Mouse (Mus musculus) myocyte (in vitro differentiated cells): ENCODE data around the gene B430306N03Rik.

Source experiments
- MYOG ChIP-seq, 3 experiments: IDR thresholded peaks; one replicate each; pipeline ENCODE4 v1.6.1; 2011; ENCODE audit warnings: control low read depth in 2 of 3, low read depth in 2 of 3, mild to moderate bottlenecking in 2 of 3; ENCODE audit not compliant: insufficient read length in 2 of 3, control insufficient read depth in 1 of 3, insufficient read depth in 1 of 3
- POLR2A ChIP-seq: IDR thresholded peaks from one replicate; pipeline ENCODE4 v1.6.1; 2011; ENCODE audit warnings: low read depth, mild to moderate bottlenecking, control low read depth, moderate library complexity; ENCODE audit not compliant: insufficient read length
- POLR2AphosphoS2 ChIP-seq: IDR thresholded peaks from one replicate; pipeline ENCODE4 v1.6.1; 2011; ENCODE audit warnings: low read depth, control low read depth; ENCODE audit not compliant: insufficient read length

DNA sequence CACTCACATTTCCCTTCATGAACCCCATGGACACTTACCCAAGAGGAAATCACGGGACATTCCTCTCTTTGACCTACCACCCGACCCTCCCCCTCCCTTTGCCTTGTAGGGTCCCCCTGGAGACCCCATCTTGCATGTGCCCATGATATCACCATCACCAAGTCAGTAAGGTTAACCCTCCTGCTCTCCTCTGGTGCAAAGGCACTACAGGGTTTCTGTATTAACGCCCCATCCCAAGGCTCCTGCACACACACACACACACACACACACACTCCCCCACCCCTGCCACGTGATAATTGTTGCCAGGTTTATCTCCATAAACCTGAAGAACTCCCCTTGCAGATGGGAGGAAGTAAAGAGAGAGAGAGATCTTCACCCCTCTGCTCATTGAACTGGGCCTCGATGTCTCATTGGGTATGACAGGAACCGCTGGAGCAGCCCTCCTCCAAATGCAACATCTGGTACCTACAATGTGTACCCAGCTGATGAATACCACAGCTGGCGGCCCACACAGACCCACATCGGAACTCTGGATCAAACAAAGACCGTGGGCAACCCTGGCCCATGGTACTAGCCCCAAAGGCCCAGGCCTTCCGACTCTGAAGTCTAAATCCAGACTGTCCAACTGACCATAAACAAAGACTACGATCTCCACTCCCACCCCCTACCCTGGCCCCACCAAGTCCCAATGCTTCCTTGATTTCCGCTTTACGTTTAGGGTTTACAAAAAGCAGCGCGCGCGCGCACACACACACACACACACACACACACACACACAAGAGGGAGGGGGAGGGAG is 34.8 kb upstream of the B430306N03Rik start:
- TF ChIP-seq POLR2A (no peak), MYOG (IDR thresholded peaks at IDR 0.05; ENCODE audit: control insufficient read depth in 1 of 3, insufficient read depth in 1 of 3, insufficient read length in 2 of 3, low read depth in 2 of 3) (no peak), POLR2AphosphoS2 (no peak)
